In the genomic region with DNA sequence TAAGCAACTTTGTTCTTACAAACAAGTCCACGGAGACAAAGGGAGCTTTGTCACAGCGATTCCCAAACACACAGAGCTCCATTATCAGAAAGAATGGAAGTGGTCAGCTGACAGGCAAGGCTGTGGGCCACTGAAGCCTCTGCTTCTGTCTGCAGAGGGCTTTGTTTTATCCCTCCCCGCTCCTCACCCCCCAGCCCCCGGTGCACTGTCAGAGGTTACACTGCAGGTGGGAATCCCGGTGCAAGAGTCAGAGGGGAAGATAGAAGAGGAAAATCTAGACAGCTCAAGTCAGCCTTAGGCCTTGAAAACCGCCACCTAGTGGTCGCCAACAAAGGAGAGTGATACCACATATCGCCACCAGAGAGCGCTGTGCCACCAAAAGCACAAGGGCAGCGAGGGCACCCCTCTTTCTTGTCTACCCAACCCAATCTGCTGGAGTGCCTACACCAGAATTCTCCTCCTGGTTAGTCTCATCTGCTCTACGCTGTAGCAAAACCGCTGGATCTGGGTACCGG, we compare ENCODE assay signal across 8 mouse cellular contexts. TPM values are rescaled to one million over a fixed set of nuclear protein-coding genes. Genes with fewer than 3 reads are reported as not detected.
DNase-seq lines count a peak whose midpoint lies in the region; ATAC-seq lines count a peak whose summit lies in the region.

No protein-coding gene starts in this region.

- DNase-seq in adrenal gland, adult 2 months: peak; percentile 85
- DNase-seq in embryo, embryonic 10.5 days (ENCODE audit: low spot score): peak; percentile 93
- peak; percentile 74 for DNase-seq in gastrocnemius, postnatal 14 days
- DNase-seq in left cerebral cortex, postnatal 4 days: peak; percentile 80
- peak; percentile 81 for DNase-seq in skeletal muscle tissue, adult 2 months (ENCODE audit: low read depth, low spot score)
- peak; percentile 74 for DNase-seq in yolk sac, embryonic 10.5 days (ENCODE audit: low spot score)

- H3K4me3 ChIP-seq in intestine, embryonic 16.5 days (ENCODE audit: low read length): no peak overlapping the region
- no peak overlapping the region for H3K4me3 ChIP-seq in midbrain, embryonic 13.5 days (replicated peaks)

- no peak overlapping the region for H3K9ac ChIP-seq in intestine, embryonic 16.5 days (ENCODE audit: low read depth, low read length)
- no peak overlapping the region for H3K9ac ChIP-seq in midbrain, embryonic 13.5 days (replicated peaks)

- no peaks in the 10 kb centered on the region for H3K27me3 ChIP-seq in intestine, embryonic 16.5 days (replicated peaks; ENCODE audit: control insufficient read depth, insufficient read depth, low read length)
- H3K27me3 ChIP-seq in midbrain, embryonic 13.5 days: no peaks in the 10 kb centered on the region

- H3K4me2 ChIP-seq in intestine, embryonic 16.5 days (ENCODE audit: low read depth, low read length): no peak overlapping the region
- no peak overlapping the region for H3K4me2 ChIP-seq in midbrain, embryonic 13.5 days (replicated peaks)

- intact Hi-C loops in gastrocnemius, postnatal 14 days (cut with DNase I; ENCODE audit: low total_unique reads): loop anchor here (2.0 kb wide), 1 partner anchor 51 kb away; no protein-coding TSS in a partner anchor
- intact Hi-C loops in left cerebral cortex, postnatal 4 days (cut with DNase I): loop anchor here (5.0 kb wide), 1 partner anchor 70 kb away; a partner anchor contains a TSS

- H3K9me3 ChIP-seq in intestine, embryonic 16.5 days (ENCODE audit: control insufficient read depth, low read length): no peaks in the 10 kb centered on the region
- no peaks in the 10 kb centered on the region for H3K9me3 ChIP-seq in midbrain, embryonic 13.5 days

- no peaks in the 10 kb centered on the region for H3K36me3 ChIP-seq in intestine, embryonic 16.5 days (ENCODE audit: control insufficient read depth, insufficient read depth, low read length)
- no peaks in the 10 kb centered on the region for H3K36me3 ChIP-seq in midbrain, embryonic 13.5 days

- 11% methylated on average over 13 of the region's 13 CpGs for WGBS in intestine, embryonic 16.5 days
- WGBS in midbrain, embryonic 13.5 days: 3% methylated on average over 13 of the region's 13 CpGs

- H3K4me1 ChIP-seq in intestine, embryonic 16.5 days (ENCODE audit: control insufficient read depth, insufficient read depth, low read length): peaks cover 5% of the 10 kb centered on the region; the same call in 1 of the 2 replicates
- H3K4me1 ChIP-seq in midbrain, embryonic 13.5 days (replicated peaks): peaks cover 15% of the 10 kb centered on the region

- H3K27ac ChIP-seq in intestine, embryonic 16.5 days (ENCODE audit: low read length): no peak overlapping the region
- H3K27ac ChIP-seq in midbrain, embryonic 13.5 days: peak overlapping the region; percentile 65

- ATAC-seq in intestine, embryonic 16.5 days: peak; percentile 54
- peak; percentile 81 for ATAC-seq in midbrain, embryonic 13.5 days

RNA-seq across cellular contexts. Expression of a gene that starts 35.4 kb away (rescaled TPM):
- 10 to 100 TPM in 1 of 2 experiments, 1 to 10 TPM in 1; 2.7 to 10.5 TPM for total RNA-seq in adrenal gland, adult 2 months (2021)
- polyA plus RNA-seq in adrenal gland, adult 2 months (2012; rRNA removed): 6.1 and 8.8 TPM in 2 replicates
- not detected for total RNA-seq in gastrocnemius, postnatal 14 days (2021)
- 2.5 and 2.8 TPM in 2 replicates for polyA plus RNA-seq in intestine, embryonic 16.5 days (2015; fragmentation: Nextera tagmentation; extraction: Ambion mirVana)
- 10 to 100 TPM; 83.6 to 91.1 TPM for total RNA-seq in left cerebral cortex, postnatal 4 days (2021)
- 35.3 and 36.9 TPM in 2 replicates for polyA plus RNA-seq in midbrain, embryonic 13.5 days (2015; fragmentation: Nextera tagmentation; extraction: Ambion mirVana)

RNA-seq across cellular contexts. Expression of a gene that starts 36.7 kb away (rescaled TPM):
- total RNA-seq in adrenal gland, adult 2 months (2021): 10 to 100 TPM; 20.7 to 40.6 TPM
- 45.0 and 47.9 TPM in 2 replicates for polyA plus RNA-seq in adrenal gland, adult 2 months (2012; rRNA removed)
- total RNA-seq in gastrocnemius, postnatal 14 days (2021): 10 to 100 TPM; 15.0 to 16.1 TPM
- polyA plus RNA-seq in intestine, embryonic 16.5 days (2015; fragmentation: Nextera tagmentation; extraction: Ambion mirVana): 1.6 and 2.6 TPM in 2 replicates
- 10 to 100 TPM; 24.7 to 26.7 TPM for total RNA-seq in left cerebral cortex, postnatal 4 days (2021)
- polyA plus RNA-seq in midbrain, embryonic 13.5 days (2015; fragmentation: Nextera tagmentation; extraction: Ambion mirVana): 0.43 and 1.8 TPM in 2 replicates

Comparison
In these comparisons a context has a peak if more than half of its experiments do, and no peak if none do; other contexts are left out.
1. RNA of a gene that starts 35.4 kb away (total RNA-seq): 83.6 to 91.1 TPM in left cerebral cortex, postnatal 4 days; 2.7 to 10.5 TPM in adrenal gland, adult 2 months and not detected in gastrocnemius, postnatal 14 days; every median in the first group is over 4 times any median in the second.
2. Peak in every context shown above with its lines, with median percentiles within 50 percentile points of each other: DNase-seq.